ENCODE assay signal across 13 mouse cellular contexts in genomic region chr8:70130066-70130465, GRCm38 (mm10). TPM values are rescaled to one million over a fixed set of nuclear protein-coding genes. Genes with fewer than 3 reads are reported as not detected.
DNase-seq lines count a peak whose midpoint lies in the region; ATAC-seq and TF ChIP-seq lines count a peak whose summit lies in the region.
"Had no signal": no experiment of that assay in that cellular context is flagged by ENCODE, and none has a peak within 500 bp of the region (broad histone marks: within the 10 kb centered on the region; RNA-seq: fewer than 3 reads in every experiment).

No protein-coding gene starts in this region.

- no peak for DNase-seq in gastrocnemius, adult 2 months
- DNase-seq in gastrocnemius, adult 8-10 months (ENCODE audit: low spot score in 2 of 2), result no peak
- DNase-seq in liver, adult 2 months (ENCODE audit: extremely low read depth, low read depth, low spot score), result peak; percentile 12
- DNase-seq in frontal cortex, postnatal 25 days (ENCODE audit: low spot score in 2 of 2), result no peak
- DNase-seq: B cell, adult 2 months; liver; thymus, adult 18-20 months had no signal

- H3K9ac ChIP-seq in liver, adult 2 months (ENCODE audit: low read depth, low read length), result no peak overlapping the region
- H3K9ac ChIP-seq in liver, embryonic 12.5 days, result no peak overlapping the region
- H3K9ac ChIP-seq in neural tube, embryonic 15.5 days (replicated peaks), result no peak overlapping the region

- H3K79me2 ChIP-seq in liver, adult 2 months (ENCODE audit: control insufficient read depth, insufficient read depth, low read length), result no peaks in the 10 kb centered on the region; the same call in 1 of the 2 replicates

- WGBS in liver, adult 2 months, result 89% methylated on average over 3 of the region's 3 CpGs
- WGBS in liver, embryonic 12.5 days (ENCODE audit: insufficient replicate concordance), result 72% methylated on average over 3 of the region's 3 CpGs
- WGBS in neural tube, embryonic 15.5 days, result 92% methylated on average over 3 of the region's 3 CpGs

- intact Hi-C loops in gastrocnemius, adult 2 months (cut with DNase I), result no loop called here

- ATAC-seq in liver, embryonic 12.5 days, result no peak
- no peak for ATAC-seq in neural tube, embryonic 15.5 days (ENCODE audit: low FRiP score)
- no peak for ATAC-seq in megakaryocyte progenitor cell, adult 5-6 weeks (replicated peaks; ENCODE audit: poor library complexity)
- ATAC-seq: Patski had no signal

- no peak overlapping the region for H3K4me3 ChIP-seq in gastrocnemius, adult 2 months
- no peak overlapping the region for H3K4me3 ChIP-seq in liver, adult 2 months (ENCODE audit: insufficient read depth, low read depth, low read length)
- no peak overlapping the region for H3K4me3 ChIP-seq in liver, embryonic 12.5 days
- no peak overlapping the region for H3K4me3 ChIP-seq in brown adipose tissue, adult 24 weeks (ENCODE audit: insufficient read depth, low read depth, low read length)
- H3K4me3 ChIP-seq in neural tube, embryonic 15.5 days (replicated peaks), result no peak overlapping the region

- H3K4me2 ChIP-seq in liver, embryonic 12.5 days, result no peak overlapping the region
- H3K4me2 ChIP-seq in neural tube, embryonic 15.5 days, result no peak overlapping the region

- H3K27ac ChIP-seq in gastrocnemius, adult 2 months, result peak overlapping the region; percentile 78
- peak overlapping the region; percentile 62 for H3K27ac ChIP-seq in liver, adult 2 months (replicated peaks; ENCODE audit: insufficient read depth, low read depth, low read length)
- H3K27ac ChIP-seq in liver, embryonic 12.5 days, result no peak overlapping the region
- H3K27ac ChIP-seq in brown adipose tissue, adult 24 weeks (replicated peaks; ENCODE audit: low read depth, low read length), result peak overlapping the region; percentile 46
- peak overlapping the region; percentile 77 for H3K27ac ChIP-seq in neural tube, embryonic 15.5 days (replicated peaks)

- 0 out of 2 replicates have a peak, but pooled peaks cover 3% of the 10 kb centered on the region for H3K36me3 ChIP-seq in liver, adult 2 months (ENCODE audit: control insufficient read depth, insufficient read depth, low read length)
- peaks cover 29% of the 10 kb centered on the region for H3K36me3 ChIP-seq in liver, embryonic 12.5 days
- H3K36me3 ChIP-seq in neural tube, embryonic 15.5 days, result peaks cover 16% of the 10 kb centered on the region

- H3K9me3 ChIP-seq in liver, embryonic 12.5 days (replicated peaks), result no peaks in the 10 kb centered on the region
- no peaks in the 10 kb centered on the region for H3K9me3 ChIP-seq in neural tube, embryonic 15.5 days (replicated peaks)

- H3K27me3 ChIP-seq in liver, adult 2 months (ENCODE audit: control insufficient read depth, insufficient read depth, low read length), result no peaks in the 10 kb centered on the region
- peaks cover 10% of the 10 kb centered on the region for H3K27me3 ChIP-seq in liver, embryonic 12.5 days (replicated peaks)
- peaks cover 2% of the 10 kb centered on the region; the same call in 1 of the 2 replicates for H3K27me3 ChIP-seq in neural tube, embryonic 15.5 days (replicated peaks)
- H3K27me3 ChIP-seq: Patski had no signal

- H3K4me1 ChIP-seq in liver, adult 2 months (ENCODE audit: control insufficient read depth, insufficient read depth, low read length), result peaks cover 21% of the 10 kb centered on the region
- peaks cover 47% of the 10 kb centered on the region for H3K4me1 ChIP-seq in liver, embryonic 12.5 days
- H3K4me1 ChIP-seq in brown adipose tissue, adult 24 weeks (ENCODE audit: control insufficient read depth, insufficient read depth, insufficient read length, low read length), result peaks cover 13% of the 10 kb centered on the region
- H3K4me1 ChIP-seq in neural tube, embryonic 15.5 days, result peaks cover 31% of the 10 kb centered on the region

- no peak for TF ChIP-seq CTCF in gastrocnemius, adult 2 months (IDR thresholded peaks at IDR 0.05)
- TF ChIP-seq CTCF in liver, adult 2 months (IDR thresholded peaks at IDR 0.05; ENCODE audit: low read depth, low read length), result no peak

- TF ChIP-seq POLR2A in liver, adult 2 months (IDR thresholded peaks at IDR 0.05; ENCODE audit: extremely low read depth, insufficient read depth, low read length), result no peak

RNA-seq across cellular contexts. Expression of gene Nr2c2ap, which starts 1.1 kb away (rescaled TPM):
- total RNA-seq in gastrocnemius, adult 2 months (2021), result 1 to 10 TPM; 4.3 to 6.5 TPM
- 1 to 10 TPM; 4.1 to 6.5 (median 4.6) TPM for total RNA-seq in gastrocnemius, adult 8-10 months (2022)
- 3.3 and 4.4 TPM in 2 replicates for total RNA-seq in liver, adult 2 months (2014; rRNA removed)
- 15.0 and 16.6 TPM in 2 replicates for polyA plus RNA-seq in liver, adult 2 months (2012; rRNA removed)
- 30.9 and 33.0 TPM in 2 replicates for polyA plus RNA-seq in liver, embryonic 12.5 days (2016; fragmentation: Nextera tagmentation; extraction: Ambion mirVana)
- 8.6 and 12.9 TPM in 2 replicates for polyA plus RNA-seq in brown adipose tissue, adult 24 weeks (2012; ENCODE audit: insufficient read depth, insufficient read length, missing spikeins)
- polyA plus RNA-seq in neural tube, embryonic 15.5 days (2015; fragmentation: Nextera tagmentation; extraction: Ambion mirVana), result 47.2 and 49.0 TPM in 2 replicates
- 38.4 and 45.6 TPM in 2 replicates for total RNA-seq in megakaryocyte progenitor cell, adult 5-6 weeks (2015)
- 11.6 and 13.2 TPM in 2 replicates for total RNA-seq in megakaryocyte progenitor cell, adult 5-6 weeks (2017)

RNA-seq across cellular contexts. Expression of gene Rfxank, which starts 8.9 kb away (rescaled TPM):
- 10 to 100 TPM in 1 of 2 experiments, 1 to 10 TPM in 1; 7.5 to 10.7 TPM for total RNA-seq in gastrocnemius, adult 2 months (2021)
- 10 to 100 TPM in 1 of 4 experiments, 1 to 10 TPM in 3; 8.5 to 10.6 (median 9.1) TPM for total RNA-seq in gastrocnemius, adult 8-10 months (2022)
- 9.4 and 13.6 TPM in 2 replicates for total RNA-seq in liver, adult 2 months (2014; rRNA removed)
- 16.0 and 27.8 TPM in 2 replicates for polyA plus RNA-seq in liver, adult 2 months (2012; rRNA removed)
- 9.6 and 9.8 TPM in 2 replicates for polyA plus RNA-seq in liver, embryonic 12.5 days (2016; fragmentation: Nextera tagmentation; extraction: Ambion mirVana)
- 18.6 and 21.4 TPM in 2 replicates for polyA plus RNA-seq in brown adipose tissue, adult 24 weeks (2012; ENCODE audit: insufficient read depth, insufficient read length, missing spikeins)
- 12.3 and 14.6 TPM in 2 replicates for polyA plus RNA-seq in neural tube, embryonic 15.5 days (2015; fragmentation: Nextera tagmentation; extraction: Ambion mirVana)
- 8.0 and 8.5 TPM in 2 replicates for total RNA-seq in megakaryocyte progenitor cell, adult 5-6 weeks (2015)
- total RNA-seq in megakaryocyte progenitor cell, adult 5-6 weeks (2017), result 5.7 and 5.9 TPM in 2 replicates

RNA-seq across cellular contexts. Expression of gene Borcs8, which starts 9.2 kb away (rescaled TPM):
- 10 to 100 TPM; 11.6 to 14.8 TPM for total RNA-seq in gastrocnemius, adult 2 months (2021)
- 10 to 100 TPM in 3 of 4 experiments, 1 to 10 TPM in 1; 9.8 to 14.9 (median 14.1) TPM for total RNA-seq in gastrocnemius, adult 8-10 months (2022)
- 20.1 and 20.7 TPM in 2 replicates for total RNA-seq in liver, adult 2 months (2014; rRNA removed)
- polyA plus RNA-seq in liver, adult 2 months (2012; rRNA removed), result 53.4 and 55.0 TPM in 2 replicates
- 25.1 and 28.8 TPM in 2 replicates for polyA plus RNA-seq in liver, embryonic 12.5 days (2016; fragmentation: Nextera tagmentation; extraction: Ambion mirVana)
- polyA plus RNA-seq in brown adipose tissue, adult 24 weeks (2012; ENCODE audit: insufficient read depth, insufficient read length, missing spikeins), result 63.7 and 77.1 TPM in 2 replicates
- polyA plus RNA-seq in neural tube, embryonic 15.5 days (2015; fragmentation: Nextera tagmentation; extraction: Ambion mirVana), result 60.8 and 62.6 TPM in 2 replicates
- 42.0 and 43.3 TPM in 2 replicates for total RNA-seq in megakaryocyte progenitor cell, adult 5-6 weeks (2015)
- total RNA-seq in megakaryocyte progenitor cell, adult 5-6 weeks (2017), result 32.0 and 35.2 TPM in 2 replicates

RNA-seq across cellular contexts. Expression of gene Ncan, which starts 9.4 kb away (rescaled TPM):
- total RNA-seq in gastrocnemius, adult 2 months (2021), result not detected
- total RNA-seq in gastrocnemius, adult 8-10 months (2022), result under 1 TPM in 3 of 4 experiments, not detected in 1; 0.05 to 0.11 (median 0.08) TPM
- under 0.01 TPM in 1 of 2 replicates, not detected in the other for total RNA-seq in liver, adult 2 months (2014; rRNA removed)
- polyA plus RNA-seq in liver, adult 2 months (2012; rRNA removed), result not detected in 2 replicates
- not detected in 2 replicates for polyA plus RNA-seq in liver, embryonic 12.5 days (2016; fragmentation: Nextera tagmentation; extraction: Ambion mirVana)
- 1.9 and 3.2 TPM in 2 replicates for polyA plus RNA-seq in brown adipose tissue, adult 24 weeks (2012; ENCODE audit: insufficient read depth, insufficient read length, missing spikeins)
- 160 and 169 TPM in 2 replicates for polyA plus RNA-seq in neural tube, embryonic 15.5 days (2015; fragmentation: Nextera tagmentation; extraction: Ambion mirVana)
- total RNA-seq in megakaryocyte progenitor cell, adult 5-6 weeks (2015), result not detected in 2 replicates
- total RNA-seq in megakaryocyte progenitor cell, adult 5-6 weeks (2017), result not detected in 2 replicates
- total RNA-seq: common myeloid progenitor, adult 5-6 weeks had no signal

RNA-seq across cellular contexts. Expression of gene Mef2b, which starts 9.4 kb away (rescaled TPM):
- total RNA-seq in gastrocnemius, adult 2 months (2021), result under 1 TPM; 0.31 to 0.56 TPM
- total RNA-seq in gastrocnemius, adult 8-10 months (2022), result under 1 TPM in 3 of 4 experiments, not detected in 1; 0.32 to 0.36 (median 0.34) TPM
- 0.09 and 0.34 TPM in 2 replicates for total RNA-seq in liver, adult 2 months (2014; rRNA removed)
- not detected in 2 replicates for polyA plus RNA-seq in liver, adult 2 months (2012; rRNA removed)
- 0.23 and 0.36 TPM in 2 replicates for polyA plus RNA-seq in liver, embryonic 12.5 days (2016; fragmentation: Nextera tagmentation; extraction: Ambion mirVana)
- not detected in 2 replicates for polyA plus RNA-seq in brown adipose tissue, adult 24 weeks (2012; ENCODE audit: insufficient read depth, insufficient read length, missing spikeins)
- 1.4 and 1.5 TPM in 2 replicates for polyA plus RNA-seq in neural tube, embryonic 15.5 days (2015; fragmentation: Nextera tagmentation; extraction: Ambion mirVana)
- total RNA-seq in megakaryocyte progenitor cell, adult 5-6 weeks (2015), result not detected in 2 replicates
- not detected in 2 replicates for total RNA-seq in megakaryocyte progenitor cell, adult 5-6 weeks (2017)
- total RNA-seq: common myeloid progenitor, adult 5-6 weeks had no signal
